Comparison of ENCODE assay signal across 8 mouse cellular contexts in genomic region chr7:47054666-47055065, GRCm38 (mm10). TPM values are rescaled to one million over a fixed set of nuclear protein-coding genes. Genes with fewer than 3 reads are reported as not detected.
A peak's percentile ranks its signal among the peaks of the same experiment; 100 is the strongest.
DNase-seq lines count a peak whose midpoint lies in the region; ATAC-seq lines count a peak whose summit lies in the region.
"Had no signal": no experiment of that assay in that cellular context is flagged by ENCODE, and none has a peak within 500 bp of the region (broad histone marks: within the 10 kb centered on the region; RNA-seq: fewer than 3 reads in every experiment).

No protein-coding gene starts in this region.

- no peak for ATAC-seq in erythroblast, adult 5-6 weeks (replicated peaks; ENCODE audit: low FRiP score, poor library complexity, severe bottlenecking)
- ATAC-seq: forebrain, embryonic 14.5 days had no signal

- intact Hi-C loops in left cerebral cortex, postnatal 4 days (cut with DNase I), result no loop called here

- DNase-seq in left cerebral cortex, postnatal 4 days, result peak; percentile 67
- no peak for DNase-seq in left cerebral cortex, adult 18-20 months (ENCODE audit: low spot score in 2 of 2)
- peak; percentile 75 for DNase-seq in adrenal gland, postnatal 10 days
- peak; percentile 66 for DNase-seq in cerebellum, adult 9-10 months
- peak; percentile 96 for DNase-seq in kidney, adult 9 months
- no peak for DNase-seq in MN1 (ENCODE audit: low spot score)

RNA-seq across cellular contexts. Expression of gene Tmem86a, which starts 4.3 kb away (rescaled TPM):
- 10 to 100 TPM; 10.6 to 12.4 TPM for total RNA-seq in left cerebral cortex, postnatal 4 days (2021)
- 10 to 100 TPM; 13.2 to 13.5 TPM for total RNA-seq in left cerebral cortex, adult 18-20 months (2021)
- 10 to 100 TPM; 27.0 to 32.5 TPM for total RNA-seq in adrenal gland, postnatal 10 days (2021)
- 3.3 and 10.0 TPM in 2 replicates for total RNA-seq in erythroblast, adult 5-6 weeks (2015; ENCODE audit: low replicate concordance)
- total RNA-seq in erythroblast, adult 5-6 weeks (2017; ENCODE audit: low replicate concordance), result 2.9 and 3.5 TPM in 2 replicates

RNA-seq across cellular contexts. Expression of gene Spty2d1, which starts 46.5 kb away (rescaled TPM):
- 1 to 10 TPM; 7.8 to 9.0 TPM for total RNA-seq in left cerebral cortex, postnatal 4 days (2021)
- 10 to 100 TPM; 17.4 to 20.2 TPM for total RNA-seq in left cerebral cortex, adult 18-20 months (2021)
- total RNA-seq in adrenal gland, postnatal 10 days (2021), result 10 to 100 TPM; 14.4 to 19.3 TPM
- 11.9 and 17.3 TPM in 2 replicates for total RNA-seq in erythroblast, adult 5-6 weeks (2015; ENCODE audit: low replicate concordance)
- 13.6 and 20.6 TPM in 2 replicates for total RNA-seq in erythroblast, adult 5-6 weeks (2017; ENCODE audit: low replicate concordance)

Comparison
In these comparisons a context has a peak if more than half of its experiments do, and no peak if none do; other contexts are left out.
1. DNase-seq: peak in left cerebral cortex, postnatal 4 days (single experiment), adrenal gland, postnatal 10 days (single experiment), cerebellum, adult 9-10 months (single experiment) and kidney, adult 9 months (single experiment); none in left cerebral cortex, adult 18-20 months (0 of 2) and MN1 (single experiment).